24 mouse cellular contexts compared by ENCODE assay signal in the genomic region with DNA sequence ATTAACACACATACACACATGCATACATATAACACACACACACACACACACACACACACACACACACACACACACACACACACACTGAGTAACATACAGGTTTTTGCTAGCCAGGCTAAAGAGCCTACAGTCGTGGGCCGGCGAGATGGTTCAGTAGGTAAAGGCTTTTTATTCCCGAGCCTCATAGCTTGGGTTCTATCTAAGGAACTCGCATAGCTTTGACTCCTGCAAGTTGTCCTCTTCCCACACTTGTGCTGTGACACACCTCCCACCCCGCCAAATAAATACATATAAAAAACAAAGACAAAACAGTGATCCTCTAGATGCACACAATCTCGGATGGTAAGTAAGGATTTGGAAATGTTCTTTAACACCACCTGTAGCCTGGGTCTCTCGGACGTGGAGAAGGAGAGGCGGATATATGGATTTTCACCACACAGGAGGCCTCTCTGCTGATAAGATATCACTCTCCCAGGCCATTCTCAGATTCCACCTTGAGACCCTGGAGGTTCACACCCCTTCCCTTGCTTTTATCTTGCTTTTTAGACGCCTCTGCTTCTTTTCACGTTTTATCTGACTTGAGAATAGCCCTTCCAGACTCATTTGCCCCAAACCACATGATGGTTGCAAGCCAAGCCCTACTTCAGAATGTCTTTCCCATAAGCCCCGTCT.
DNase-seq lines count a peak whose midpoint lies in the region; ATAC-seq and TF ChIP-seq lines count a peak whose summit lies in the region.
"Had no signal": no experiment of that assay in that cellular context is flagged by ENCODE, and none has a peak within 500 bp of the region (broad histone marks: within the 10 kb centered on the region; RNA-seq: fewer than 3 reads in every experiment).

No protein-coding gene starts in this region.

- no peaks in the 10 kb centered on the region for H3K9me3 ChIP-seq in intestine, embryonic 15.5 days
- no peaks in the 10 kb centered on the region for H3K9me3 ChIP-seq in intestine, postnatal 0 days (ENCODE audit: control insufficient read depth)
- no peaks in the 10 kb centered on the region for H3K9me3 ChIP-seq in intestine, embryonic 16.5 days (ENCODE audit: control insufficient read depth, low read length)
- H3K9me3 ChIP-seq in forebrain, embryonic 15.5 days = no peaks in the 10 kb centered on the region
- H3K9me3 ChIP-seq: embryonic facial prominence, embryonic 10.5 days; embryonic facial prominence, embryonic 12.5 days; forebrain, embryonic 13.5 days; G1E had no signal

- no peaks in the 10 kb centered on the region for H3K36me3 ChIP-seq in intestine, embryonic 15.5 days
- no peaks in the 10 kb centered on the region for H3K36me3 ChIP-seq in intestine, postnatal 0 days (ENCODE audit: control insufficient read depth, insufficient read depth)
- no peaks in the 10 kb centered on the region for H3K36me3 ChIP-seq in intestine, embryonic 16.5 days (ENCODE audit: control insufficient read depth, insufficient read depth, low read length)
- no peaks in the 10 kb centered on the region for H3K36me3 ChIP-seq in forebrain, embryonic 15.5 days
- H3K36me3 ChIP-seq: embryonic facial prominence, embryonic 10.5 days; embryonic facial prominence, embryonic 12.5 days; G1E had no signal

- H3K4me2 ChIP-seq in intestine, embryonic 15.5 days (replicated peaks) = no peak overlapping the region
- H3K4me2 ChIP-seq in intestine, postnatal 0 days (replicated peaks; ENCODE audit: low read depth) = no peak overlapping the region
- H3K4me2 ChIP-seq in intestine, embryonic 16.5 days (ENCODE audit: low read depth, low read length) = no peak overlapping the region
- H3K4me2 ChIP-seq in forebrain, embryonic 15.5 days (replicated peaks) = no peak overlapping the region
- H3K4me2 ChIP-seq: embryonic facial prominence, embryonic 12.5 days; forebrain, embryonic 13.5 days had no signal

- peak; percentile 80 for ATAC-seq in intestine, embryonic 15.5 days
- ATAC-seq in intestine, postnatal 0 days = no peak
- ATAC-seq in intestine, embryonic 16.5 days = peak; percentile 81
- no peak for ATAC-seq in forebrain, embryonic 15.5 days (replicated peaks)
- ATAC-seq: activated CD4-positive, CD25-positive, alpha-beta regulatory T cell, adult 4 months; CD4-positive, CD25-positive, alpha-beta regulatory T cell, adult 4 months; forebrain, embryonic 13.5 days; forebrain, embryonic 16.5 days; Patski had no signal

- 50% methylated on average over 13 of the region's 13 CpGs for WGBS in intestine, embryonic 15.5 days
- WGBS in intestine, postnatal 0 days = 42% methylated on average over 13 of the region's 13 CpGs
- WGBS in intestine, embryonic 16.5 days = 57% methylated on average over 13 of the region's 13 CpGs
- WGBS in forebrain, embryonic 15.5 days = 89% methylated on average over 13 of the region's 13 CpGs

- TF ChIP-seq CTCF in intestine, postnatal 0 days (IDR thresholded peaks at IDR 0.05; ENCODE audit: low read depth) = no peak

- H3K9ac ChIP-seq in intestine, embryonic 15.5 days = no peak overlapping the region
- no peak overlapping the region for H3K9ac ChIP-seq in intestine, postnatal 0 days (ENCODE audit: low read depth, low read length)
- no peak overlapping the region for H3K9ac ChIP-seq in intestine, embryonic 16.5 days (ENCODE audit: low read depth, low read length)
- H3K9ac ChIP-seq in forebrain, embryonic 15.5 days (replicated peaks) = no peak overlapping the region
- H3K9ac ChIP-seq: embryonic facial prominence, embryonic 12.5 days; forebrain, embryonic 13.5 days had no signal

- peak; percentile 54 for DNase-seq in heart, adult 11 months
- no peak for DNase-seq in heart, adult 9 months (ENCODE audit: low spot score in 2 of 2)
- DNase-seq: adrenal gland, adult 8-10 months; adrenal gland, postnatal 14 days; adrenal gland, postnatal 36 days; B cell, adult 2 months; cerebellum, adult 11-12 months; cerebellum, adult 2 months; cerebellum, adult 9-10 months; cerebellum, postnatal 10 days; cerebellum, postnatal 25 days had no signal

- peaks cover 3% of the 10 kb centered on the region for H3K4me1 ChIP-seq in intestine, embryonic 15.5 days (replicated peaks)
- H3K4me1 ChIP-seq in intestine, postnatal 0 days (replicated peaks; ENCODE audit: control insufficient read depth, insufficient read depth, low read length) = peaks cover under 1% of the 10 kb centered on the region; the same call in 1 of the 2 replicates
- peaks cover 9% of the 10 kb centered on the region; the same call in 1 of the 2 replicates for H3K4me1 ChIP-seq in intestine, embryonic 16.5 days (ENCODE audit: control insufficient read depth, insufficient read depth, low read length)
- H3K4me1 ChIP-seq in forebrain, embryonic 15.5 days = peaks cover 4% of the 10 kb centered on the region; the same call in 1 of the 2 replicates
- H3K4me1 ChIP-seq: embryonic facial prominence, embryonic 12.5 days had no signal

- H3K27me3 ChIP-seq in intestine, embryonic 15.5 days (replicated peaks) = no peaks in the 10 kb centered on the region
- no peaks in the 10 kb centered on the region for H3K27me3 ChIP-seq in intestine, postnatal 0 days (replicated peaks; ENCODE audit: control insufficient read depth, insufficient read depth, low read length)
- H3K27me3 ChIP-seq in intestine, embryonic 16.5 days (replicated peaks; ENCODE audit: control insufficient read depth, insufficient read depth, low read length) = no peaks in the 10 kb centered on the region
- H3K27me3 ChIP-seq in forebrain, embryonic 15.5 days = no peaks in the 10 kb centered on the region
- H3K27me3 ChIP-seq: CH12.LX; embryonic facial prominence, embryonic 12.5 days; forebrain, embryonic 13.5 days; Patski had no signal

- no peak overlapping the region for H3K4me3 ChIP-seq in intestine, embryonic 15.5 days (replicated peaks)
- H3K4me3 ChIP-seq in intestine, postnatal 0 days (ENCODE audit: low read depth, low read length) = no peak overlapping the region
- H3K4me3 ChIP-seq in intestine, embryonic 16.5 days (ENCODE audit: low read length) = no peak overlapping the region
- H3K4me3 ChIP-seq in forebrain, embryonic 15.5 days = no peak overlapping the region
- H3K4me3 ChIP-seq: embryonic facial prominence, embryonic 10.5 days; embryonic facial prominence, embryonic 12.5 days; forebrain, embryonic 13.5 days had no signal

- peak overlapping the region; percentile 69 for H3K27ac ChIP-seq in intestine, embryonic 15.5 days
- no peak overlapping the region; the same call in 1 of the 2 replicates for H3K27ac ChIP-seq in intestine, postnatal 0 days (ENCODE audit: low read depth, low read length)
- peak overlapping the region; percentile 55 for H3K27ac ChIP-seq in intestine, embryonic 16.5 days (ENCODE audit: low read length)
- no peak overlapping the region for H3K27ac ChIP-seq in forebrain, embryonic 15.5 days (replicated peaks)
- H3K27ac ChIP-seq: embryonic facial prominence, embryonic 10.5 days; embryonic facial prominence, embryonic 12.5 days; forebrain, embryonic 13.5 days had no signal

Comparison
In these comparisons a context has a peak if more than half of its experiments do, and no peak if none do; other contexts are left out.
1. ATAC-seq: peak in intestine, embryonic 15.5 days (single experiment) and intestine, embryonic 16.5 days (single experiment); none in intestine, postnatal 0 days (single experiment) and forebrain, embryonic 15.5 days (single experiment).
2. H3K27ac ChIP-seq: peak in intestine, embryonic 15.5 days (single experiment) and intestine, embryonic 16.5 days (single experiment); none in intestine, postnatal 0 days (single experiment) and forebrain, embryonic 15.5 days (single experiment).